Mouse (Mus musculus): ENCODE data around the gene Icam1. TPM values are rescaled to one million over a fixed set of nuclear protein-coding genes. Genes with fewer than 3 reads are reported as not detected.

The Icam1 gene
- total and polyA plus RNA-seq, 2 experiments from 2014 or later: 4.3 to 4.4 TPM

DNA sequence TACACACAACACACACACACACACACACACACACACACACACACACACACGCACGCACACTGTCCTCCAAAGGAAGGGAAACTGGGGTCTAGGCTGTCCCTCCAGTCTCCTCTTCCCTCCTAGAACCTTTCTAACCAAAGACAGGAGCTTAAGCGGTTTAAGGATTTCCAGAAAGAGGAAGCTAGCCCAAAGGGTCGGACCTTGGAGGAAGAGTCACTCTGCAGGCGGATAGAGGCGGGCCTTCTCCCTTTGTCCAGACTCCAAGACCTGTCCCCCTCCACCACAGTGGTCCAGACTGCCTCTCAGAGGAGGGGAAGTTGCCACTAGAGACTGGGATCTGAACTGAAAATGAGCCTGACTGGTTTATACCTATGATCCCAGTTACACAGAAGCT is 42.1 kb upstream of the Icam1 start:
- no peak for TF ChIP-seq CTCF (IDR thresholded peaks at IDR 0.05; ENCODE audit: low read depth)
- H3K4me3 ChIP-seq (ENCODE audit: low read length): no peak overlapping the region
- H3K9me3 ChIP-seq (ENCODE audit: low read length): no peaks in the 10 kb centered on the region
- no peak overlapping the region for H3K4me2 ChIP-seq (ENCODE audit: low read depth, low read length)
- no peaks in the 10 kb centered on the region for H3K27me3 ChIP-seq (ENCODE audit: insufficient read depth, low read length)
- H3K27ac ChIP-seq: no peak overlapping the region
- WGBS: 64% methylated on average over 6 of the region's 6 CpGs
- no peak for DNase-seq (ENCODE audit: low spot score)
- no peak for ATAC-seq
- no peaks in the 10 kb centered on the region for H3K36me3 ChIP-seq (ENCODE audit: insufficient read depth, low read length)
- H3K9ac ChIP-seq (replicated peaks; ENCODE audit: low read length): no peak overlapping the region; the same call in 1 of the 2 replicates
- H3K4me1 ChIP-seq (ENCODE audit: insufficient read depth, low read length): peaks cover 16% of the 10 kb centered on the region

DNA sequence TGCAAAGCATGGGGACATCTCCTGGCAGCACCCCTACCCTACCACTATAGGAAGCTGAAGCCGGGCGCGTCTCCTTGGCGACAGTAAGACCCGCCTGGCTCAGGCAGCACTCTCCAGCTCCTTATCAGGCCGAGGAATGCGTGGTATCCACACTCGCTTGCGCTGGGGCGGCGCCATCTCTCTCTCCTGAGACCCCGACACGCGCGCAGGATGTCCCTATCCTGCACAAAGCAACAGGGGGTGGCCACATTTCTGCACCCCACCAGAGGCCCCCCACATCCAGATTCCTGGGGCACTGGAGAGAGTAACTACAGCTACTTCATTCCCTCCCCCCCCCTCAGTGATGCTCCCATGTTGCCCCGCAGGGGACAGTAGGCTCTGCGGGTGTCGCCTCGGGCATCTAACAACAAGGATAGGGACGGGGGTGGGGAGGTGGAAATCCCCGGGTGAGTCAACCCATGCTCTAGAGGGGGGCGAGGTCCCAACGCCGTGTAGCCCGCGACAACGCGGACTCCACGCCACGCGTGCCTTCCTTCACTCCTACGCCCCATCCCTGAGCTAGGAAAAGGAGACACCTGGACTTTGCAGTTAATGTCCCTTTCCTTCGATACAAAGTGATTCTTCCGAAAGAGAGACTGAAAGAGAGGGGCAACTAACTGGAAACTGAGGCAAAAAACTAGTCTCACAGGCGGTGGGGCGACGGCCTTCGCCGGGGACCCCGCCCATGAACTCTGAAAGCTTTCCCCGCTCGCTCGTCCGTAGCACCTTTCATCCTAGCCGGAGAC is 40.2 kb upstream of the Icam1 start:
- DNase-seq (ENCODE audit: low spot score) (peak; percentile 54), ATAC-seq (no peak)
- no peaks in the 10 kb centered on the region for H3K9me3 ChIP-seq (ENCODE audit: low read length)
- no peaks in the 10 kb centered on the region for H3K36me3 ChIP-seq (ENCODE audit: insufficient read depth, low read length)
- H3K27ac ChIP-seq: peak overlapping the region; percentile 17; the same call in 1 of the 2 replicates
- under 1% methylated on average over 45 of the region's 45 CpGs for WGBS
- H3K9ac ChIP-seq (replicated peaks; ENCODE audit: low read length): peak overlapping the region; percentile 61
- TF ChIP-seq CTCF (IDR thresholded peaks at IDR 0.05; ENCODE audit: low read depth): no peak
- H3K4me3 ChIP-seq (ENCODE audit: low read length): peak overlapping the region; percentile 71
- peaks cover 16% of the 10 kb centered on the region for H3K4me1 ChIP-seq (ENCODE audit: insufficient read depth, low read length)
- peak overlapping the region; percentile 100 for H3K4me2 ChIP-seq (ENCODE audit: low read depth, low read length)
- H3K27me3 ChIP-seq (ENCODE audit: insufficient read depth, low read length): no peaks in the 10 kb centered on the region

- Histone ChIP-seq H3K27ac (peak within 1 kb of the TSS; percentile 17; the same call in 1 of the 2 replicates), H3K27me3 (ENCODE audit: insufficient read depth, low read length) (no peaks in the 10 kb centered on the region), H3K9ac (replicated peaks; ENCODE audit: low read length) (peak within 1 kb of the TSS; percentile 61), H3K4me2 (ENCODE audit: low read depth, low read length) (peak within 1 kb of the TSS; percentile 100), H3K4me1 (ENCODE audit: insufficient read depth, low read length) (peaks cover 16% of the 10 kb centered on the region), H3K4me3 (ENCODE audit: low read length) (peak within 1 kb of the TSS; percentile 71), H3K36me3 (ENCODE audit: insufficient read depth, low read length) (no peaks in the 10 kb centered on the region), H3K9me3 (ENCODE audit: low read length) (no peaks in the 10 kb centered on the region)
- ATAC-seq (peak; percentile 71), DNase-seq (ENCODE audit: low spot score) (peak; percentile 72)
- under 1% methylated on average over 47 of the region's 47 CpGs for WGBS
- no peak for TF ChIP-seq CTCF (IDR thresholded peaks at IDR 0.05; ENCODE audit: low read depth)
These were observed 39.4 kb upstream of the Icam1 start, which contains the start of gene S1pr2 for GRCm38 (mm10) chr9:20976216-20976960. TSS of gene S1pr2 (minus strand) at chr9:20976781.

GRCm38 (mm10) chr9:20976961-20977689 is 38.7 kb upstream of the Icam1 start:
- peak overlapping the region; percentile 61 for H3K9ac ChIP-seq (replicated peaks; ENCODE audit: low read length)
- H3K27ac ChIP-seq: no peak overlapping the region
- WGBS: 3% methylated on average over 4 of the region's 4 CpGs
- H3K4me2 ChIP-seq (ENCODE audit: low read depth, low read length): peak overlapping the region; percentile 100
- DNase-seq (ENCODE audit: low spot score): no peak
- peaks cover 16% of the 10 kb centered on the region for H3K4me1 ChIP-seq (ENCODE audit: insufficient read depth, low read length)
- peak; percentile 11; the same call in 1 of the 2 replicates for TF ChIP-seq CTCF (IDR thresholded peaks at IDR 0.05; ENCODE audit: low read depth)
- H3K4me3 ChIP-seq (ENCODE audit: low read length): peak overlapping the region; percentile 71
- no peaks in the 10 kb centered on the region for H3K27me3 ChIP-seq (ENCODE audit: insufficient read depth, low read length)
- H3K36me3 ChIP-seq (ENCODE audit: insufficient read depth, low read length): no peaks in the 10 kb centered on the region
- ATAC-seq: no peak
- no peaks in the 10 kb centered on the region for H3K9me3 ChIP-seq (ENCODE audit: low read length)

- no peak overlapping the region for H3K27ac ChIP-seq
- DNase-seq (ENCODE audit: low spot score) (no peak), ATAC-seq (no peak)
- H3K9ac ChIP-seq (replicated peaks; ENCODE audit: low read length): no peak overlapping the region
- H3K36me3 ChIP-seq (ENCODE audit: insufficient read depth, low read length): no peaks in the 10 kb centered on the region
- H3K4me2 ChIP-seq (ENCODE audit: low read depth, low read length): no peak overlapping the region
- TF ChIP-seq CTCF (IDR thresholded peaks at IDR 0.05; ENCODE audit: low read depth): no peak
- no peaks in the 10 kb centered on the region for H3K27me3 ChIP-seq (ENCODE audit: insufficient read depth, low read length)
- no peaks in the 10 kb centered on the region for H3K9me3 ChIP-seq (ENCODE audit: low read length)
- peaks cover 12% of the 10 kb centered on the region for H3K4me1 ChIP-seq (ENCODE audit: insufficient read depth, low read length)
- WGBS: 54% methylated on average over 10 of the region's 10 CpGs
- no peak overlapping the region for H3K4me3 ChIP-seq (ENCODE audit: low read length)
These were observed 37.2 kb upstream of the Icam1 start for GRCm38 (mm10) chr9:20978409-20979095.

- ATAC-seq: no peak
- WGBS: 77% methylated on average over 5 of the region's 5 CpGs
- no peaks in the 10 kb centered on the region for H3K9me3 ChIP-seq (ENCODE audit: low read length)
These were observed 36.6 kb upstream of the Icam1 start for GRCm38 (mm10) chr9:20979181-20979580.

More at GRCm38 (mm10) chr9:20979181-20979580, 36.6 kb upstream of the Icam1 start:
- no peak for DNase-seq (ENCODE audit: low spot score)
- peaks cover 12% of the 10 kb centered on the region for H3K4me1 ChIP-seq (ENCODE audit: insufficient read depth, low read length)
- no peak for TF ChIP-seq CTCF (IDR thresholded peaks at IDR 0.05; ENCODE audit: low read depth)
- no peak overlapping the region for H3K4me3 ChIP-seq (ENCODE audit: low read length)
- H3K4me2 ChIP-seq (ENCODE audit: low read depth, low read length): no peak overlapping the region
- no peak overlapping the region for H3K27ac ChIP-seq
- no peaks in the 10 kb centered on the region for H3K36me3 ChIP-seq (ENCODE audit: insufficient read depth, low read length)
- H3K9ac ChIP-seq (replicated peaks; ENCODE audit: low read length): no peak overlapping the region
- no peaks in the 10 kb centered on the region for H3K27me3 ChIP-seq (ENCODE audit: insufficient read depth, low read length)

Data from hindbrain, postnatal 0 days (tissue).